Mouse (Mus musculus): Measurements from ENCODE around the gene Rbbp5. TPM values are rescaled to one million over a fixed set of nuclear protein-coding genes. Genes with fewer than 3 reads are reported as not detected.

Rbbp5 gene
- polyA plus RNA-seq, 1 experiment from 2014 or later = 23.2 TPM

DNA sequence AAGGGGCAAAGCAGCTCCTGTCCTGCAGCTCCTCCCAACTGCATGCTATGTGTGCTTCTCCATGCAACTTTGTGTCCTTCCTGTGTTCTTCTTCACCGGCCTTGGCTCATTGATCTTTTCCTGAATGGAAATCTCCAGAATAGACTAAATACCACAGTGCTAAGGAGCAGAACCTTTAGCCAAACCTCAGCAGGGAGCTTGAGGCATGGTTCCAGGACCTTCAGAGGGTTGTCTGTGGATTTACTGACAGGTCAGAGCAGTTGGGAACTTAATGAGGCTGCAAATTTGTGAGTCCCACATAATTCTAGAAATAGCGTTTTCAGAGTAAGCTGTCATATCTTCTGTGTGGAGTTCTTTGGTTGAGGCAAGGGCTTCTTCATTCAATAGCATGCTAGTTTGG, 23.4 kb downstream of the Rbbp5 start:
- Histone ChIP-seq H3K4me2 (no peak overlapping the region), H3K4me1 (replicated peaks) (no peaks in the 10 kb centered on the region), H3K4me3 (replicated peaks) (no peak overlapping the region), H3K9ac (no peak overlapping the region), H3K9me3 (replicated peaks) (no peaks in the 10 kb centered on the region), H3K27ac (no peak overlapping the region), H3K36me3 (peaks cover 89% of the 10 kb centered on the region), H3K27me3 (no peaks in the 10 kb centered on the region)
- no peak for DNase-seq
- no peak for ATAC-seq (ENCODE audit: low read depth)
- WGBS (ENCODE audit: insufficient replicate concordance) = 89% methylated on average over 2 of the region's 2 CpGs

GRCm38 (mm10) chr1:132505155-132505554, 28.0 kb downstream of the Rbbp5 start:
- Histone ChIP-seq H3K9ac (no peak overlapping the region), H3K4me3 (replicated peaks) (no peak overlapping the region), H3K4me2 (no peak overlapping the region), H3K27me3 (no peaks in the 10 kb centered on the region), H3K27ac (no peak overlapping the region), H3K9me3 (replicated peaks) (no peaks in the 10 kb centered on the region), H3K36me3 (peaks cover 81% of the 10 kb centered on the region), H3K4me1 (replicated peaks) (no peaks in the 10 kb centered on the region)
- DNase-seq (no peak), ATAC-seq (ENCODE audit: low read depth) (no peak)
- 84% methylated on average over 5 of the region's 5 CpGs for WGBS (ENCODE audit: insufficient replicate concordance)

DNA sequence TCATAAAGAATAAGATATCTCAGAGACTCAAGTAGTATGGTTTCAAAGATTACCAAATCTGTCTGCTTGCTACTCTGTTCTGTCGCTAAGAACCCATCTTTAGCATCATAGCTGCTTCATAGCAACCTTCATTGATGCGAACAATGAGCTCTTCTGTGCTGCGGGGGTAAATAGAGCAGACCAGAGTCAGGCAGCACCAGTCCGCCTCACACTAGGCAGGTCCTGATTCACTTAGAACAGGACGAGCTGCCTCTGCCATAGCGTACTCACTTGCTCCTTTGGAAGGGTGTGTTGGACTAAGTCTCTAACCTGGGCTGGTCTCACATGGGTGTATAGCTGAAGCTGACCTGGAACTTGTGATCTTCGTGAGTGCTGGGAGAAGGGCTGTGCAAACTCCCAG, 28.9 kb downstream of the Rbbp5 start, which contains the start of gene Tmem81:
TSS of gene Tmem81 (plus strand) at position 173 of the 400 bp plus-strand sequence.
- Histone ChIP-seq H3K4me3 (replicated peaks) (no peak within 1 kb of the TSS), H3K36me3 (peaks cover 72% of the 10 kb centered on the region), H3K4me1 (replicated peaks) (no peaks in the 10 kb centered on the region), H3K9ac (no peak within 1 kb of the TSS), H3K9me3 (replicated peaks) (no peaks in the 10 kb centered on the region), H3K27me3 (no peaks in the 10 kb centered on the region), H3K27ac (no peak within 1 kb of the TSS), H3K4me2 (no peak within 1 kb of the TSS)
- DNase-seq (no peak), ATAC-seq (ENCODE audit: low read depth) (no peak)
- WGBS (ENCODE audit: insufficient replicate concordance) = 89% methylated on average over 7 of the region's 7 CpGs

DNA sequence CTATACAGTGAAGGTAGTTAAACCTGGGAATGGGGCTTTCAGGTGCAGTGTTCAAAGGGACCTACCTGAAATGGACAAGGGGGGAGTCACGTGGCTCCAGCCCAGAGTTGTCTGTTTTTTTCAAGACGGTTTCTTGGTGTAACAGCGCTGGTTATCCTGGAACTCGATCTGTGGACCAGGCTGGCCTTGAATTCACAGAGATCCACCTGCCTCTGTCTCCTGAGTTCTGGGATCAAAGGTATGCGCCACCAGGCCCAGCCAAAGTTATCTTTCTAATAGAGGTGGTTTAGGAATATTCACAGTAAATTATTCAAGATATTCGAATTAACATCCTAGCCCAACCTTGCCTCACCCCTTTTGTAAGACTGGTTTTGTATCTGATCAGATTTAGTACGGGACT, 29.5 kb downstream of the Rbbp5 start:
- DNase-seq = no peak
- WGBS (ENCODE audit: insufficient replicate concordance) = 80% methylated on average over 7 of the region's 7 CpGs
- ATAC-seq (ENCODE audit: low read depth) = no peak
- Histone ChIP-seq H3K4me2 (no peak overlapping the region), H3K4me1 (replicated peaks) (no peaks in the 10 kb centered on the region), H3K9me3 (replicated peaks) (no peaks in the 10 kb centered on the region), H3K9ac (no peak overlapping the region), H3K36me3 (peaks cover 66% of the 10 kb centered on the region), H3K27me3 (no peaks in the 10 kb centered on the region), H3K27ac (no peak overlapping the region), H3K4me3 (replicated peaks) (no peak overlapping the region)

GRCm38 (mm10) chr1:132509771-132510170, 32.6 kb downstream of the Rbbp5 start:
- H3K4me1 ChIP-seq (replicated peaks) = no peaks in the 10 kb centered on the region
- no peaks in the 10 kb centered on the region for H3K27me3 ChIP-seq
- H3K36me3 ChIP-seq = peaks cover 38% of the 10 kb centered on the region
- H3K9ac ChIP-seq = no peak overlapping the region
- no peak for ATAC-seq (ENCODE audit: low read depth)
- no peak overlapping the region for H3K4me2 ChIP-seq
- no peaks in the 10 kb centered on the region for H3K9me3 ChIP-seq (replicated peaks)
- no peak overlapping the region for H3K4me3 ChIP-seq (replicated peaks)
- WGBS (ENCODE audit: insufficient replicate concordance) = 75% methylated on average over 5 of the region's 5 CpGs
- no peak for DNase-seq
- no peak overlapping the region for H3K27ac ChIP-seq

GRCm38 (mm10) chr1:132511521-132511920, 34.4 kb downstream of the Rbbp5 start:
- H3K9me3 ChIP-seq (replicated peaks) = no peaks in the 10 kb centered on the region
- H3K4me3 ChIP-seq (replicated peaks) = no peak overlapping the region
- H3K36me3 ChIP-seq = peaks cover 22% of the 10 kb centered on the region
- no peaks in the 10 kb centered on the region for H3K4me1 ChIP-seq (replicated peaks)
- no peak overlapping the region for H3K4me2 ChIP-seq
- 50% methylated on average over 8 of the region's 8 CpGs for WGBS (ENCODE audit: insufficient replicate concordance)
- no peak for DNase-seq
- H3K27me3 ChIP-seq = no peaks in the 10 kb centered on the region
- H3K9ac ChIP-seq = no peak overlapping the region
- H3K27ac ChIP-seq = no peak overlapping the region
- no peak for ATAC-seq (ENCODE audit: low read depth)

DNA sequence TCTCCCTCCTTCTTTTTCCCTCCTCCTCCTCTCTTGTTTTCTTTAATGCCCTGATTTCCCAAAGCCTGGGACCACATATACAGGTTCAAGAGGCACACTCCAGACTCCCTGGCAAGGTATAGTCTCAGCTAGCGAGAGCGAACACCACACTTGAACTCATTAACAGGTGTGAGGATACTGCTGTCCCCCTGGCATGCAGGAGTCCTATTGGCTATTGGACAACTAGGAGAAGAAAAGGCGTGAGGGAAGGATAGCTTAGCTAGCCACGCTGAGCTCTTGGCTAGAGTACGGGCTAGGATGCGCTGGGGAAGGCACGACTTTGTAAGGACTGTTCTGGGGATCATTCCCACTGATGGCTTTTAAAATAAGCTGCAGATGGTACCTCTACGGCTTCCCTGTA, 34.9 kb downstream of the Rbbp5 start:
- Histone ChIP-seq H3K27me3 (no peaks in the 10 kb centered on the region), H3K4me1 (replicated peaks) (no peaks in the 10 kb centered on the region), H3K9ac (no peak overlapping the region), H3K9me3 (replicated peaks) (no peaks in the 10 kb centered on the region), H3K4me3 (replicated peaks) (no peak overlapping the region), H3K4me2 (no peak overlapping the region), H3K27ac (no peak overlapping the region), H3K36me3 (peaks cover 16% of the 10 kb centered on the region)
- no peak for ATAC-seq (ENCODE audit: low read depth)
- 68% methylated on average over 8 of the region's 8 CpGs for WGBS (ENCODE audit: insufficient replicate concordance)
- no peak for DNase-seq

GRCm38 (mm10) chr1:132515339-132515738, 38.2 kb downstream of the Rbbp5 start:
- no peaks in the 10 kb centered on the region for H3K27me3 ChIP-seq
- H3K36me3 ChIP-seq = no peaks in the 10 kb centered on the region
- WGBS (ENCODE audit: insufficient replicate concordance) = 80% methylated on average over 12 of the region's 12 CpGs
- no peak for DNase-seq
- H3K4me3 ChIP-seq (replicated peaks) = no peak overlapping the region
- H3K27ac ChIP-seq = no peak overlapping the region
- H3K9me3 ChIP-seq (replicated peaks) = no peaks in the 10 kb centered on the region
- no peak overlapping the region for H3K9ac ChIP-seq
- ATAC-seq (ENCODE audit: low read depth) = no peak
- no peaks in the 10 kb centered on the region; the same call in 1 of the 2 replicates for H3K4me1 ChIP-seq (replicated peaks)
- no peak overlapping the region for H3K4me2 ChIP-seq

DNA sequence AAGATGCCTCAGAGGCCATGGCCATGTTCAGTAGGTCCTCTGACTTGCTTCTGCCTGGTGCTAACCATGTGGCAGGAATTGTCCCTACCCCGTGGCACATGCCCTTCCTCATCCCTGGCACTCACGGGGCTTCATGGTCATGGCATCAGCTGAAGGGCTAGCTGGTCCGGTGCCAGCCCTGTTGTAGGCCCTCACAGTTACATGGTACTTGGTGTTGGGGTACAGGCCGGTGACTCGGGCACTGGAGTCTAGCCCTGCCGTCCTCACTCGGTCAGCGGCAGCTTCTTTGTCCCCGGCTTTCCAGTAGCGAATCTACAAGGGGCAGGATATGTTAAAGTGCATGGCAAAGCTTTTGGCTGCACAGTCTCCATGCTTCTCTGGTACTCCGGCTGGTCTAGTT, 39.6 kb downstream of the Rbbp5 start:
- H3K27ac ChIP-seq = no peak overlapping the region
- H3K4me3 ChIP-seq (replicated peaks) = no peak overlapping the region
- ATAC-seq (ENCODE audit: low read depth) (no peak), DNase-seq (no peak)
- H3K9me3 ChIP-seq (replicated peaks) = no peaks in the 10 kb centered on the region
- H3K9ac ChIP-seq = no peak overlapping the region
- no peaks in the 10 kb centered on the region for H3K27me3 ChIP-seq
- 82% methylated on average over 11 of the region's 11 CpGs for WGBS (ENCODE audit: insufficient replicate concordance)
- no peaks in the 10 kb centered on the region for H3K36me3 ChIP-seq
- H3K4me2 ChIP-seq = no peak overlapping the region
- H3K4me1 ChIP-seq (replicated peaks) = no peaks in the 10 kb centered on the region; the same call in 1 of the 2 replicates

GRCm38 (mm10) chr1:132518621-132519020, 41.5 kb downstream of the Rbbp5 start:
- no peaks in the 10 kb centered on the region for H3K27me3 ChIP-seq
- DNase-seq = no peak
- H3K4me1 ChIP-seq (replicated peaks) = no peaks in the 10 kb centered on the region; the same call in 1 of the 2 replicates
- no peak overlapping the region for H3K9ac ChIP-seq
- H3K27ac ChIP-seq = no peak overlapping the region
- ATAC-seq (ENCODE audit: low read depth) = no peak
- H3K4me2 ChIP-seq = no peak overlapping the region
- H3K4me3 ChIP-seq (replicated peaks) = no peak overlapping the region
- H3K9me3 ChIP-seq (replicated peaks) = no peaks in the 10 kb centered on the region
- 72% methylated on average over 18 of the region's 18 CpGs for WGBS (ENCODE audit: insufficient replicate concordance)
- H3K36me3 ChIP-seq = no peaks in the 10 kb centered on the region

DNA sequence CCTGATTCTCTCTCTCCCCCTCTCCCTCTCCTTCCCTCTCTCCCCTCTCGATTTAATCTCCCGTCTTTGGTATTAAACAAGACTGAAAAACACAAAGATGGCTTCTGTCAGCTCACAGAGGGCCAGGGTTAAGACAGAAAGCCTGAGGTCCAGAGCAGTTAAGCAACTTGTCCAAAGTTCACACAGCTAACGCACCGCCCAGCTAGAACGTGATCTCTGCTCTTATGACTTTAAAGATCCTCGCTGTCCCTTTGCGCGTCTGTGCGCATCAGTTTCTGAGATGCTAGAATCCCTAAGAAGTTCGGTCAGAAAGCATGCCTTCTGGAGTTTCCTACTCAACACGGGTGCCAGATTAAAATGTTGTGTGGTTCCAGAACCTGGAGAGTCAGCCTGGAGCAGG, 42.6 kb downstream of the Rbbp5 start:
- H3K9me3 ChIP-seq (replicated peaks) = no peaks in the 10 kb centered on the region
- no peak overlapping the region for H3K9ac ChIP-seq
- H3K4me2 ChIP-seq = no peak overlapping the region
- H3K4me3 ChIP-seq (replicated peaks) = no peak overlapping the region
- no peaks in the 10 kb centered on the region for H3K36me3 ChIP-seq
- 76% methylated on average over 11 of the region's 11 CpGs for WGBS (ENCODE audit: insufficient replicate concordance)
- DNase-seq = no peak
- ATAC-seq (ENCODE audit: low read depth) = no peak
- no peaks in the 10 kb centered on the region; the same call in 1 of the 2 replicates for H3K4me1 ChIP-seq (replicated peaks)
- H3K27me3 ChIP-seq = no peaks in the 10 kb centered on the region
- H3K27ac ChIP-seq = no peak overlapping the region

- ATAC-seq (ENCODE audit: low read depth) = peak; percentile 62; the same call in 1 of the 2 replicates
- Histone ChIP-seq H3K4me3 (replicated peaks) (no peak overlapping the region), H3K4me2 (no peak overlapping the region), H3K27me3 (peaks cover 3% of the 10 kb centered on the region; the same call in 1 of the 2 replicates), H3K27ac (no peak overlapping the region), H3K4me1 (replicated peaks) (no peaks in the 10 kb centered on the region; the same call in 1 of the 2 replicates), H3K9ac (no peak overlapping the region), H3K36me3 (no peaks in the 10 kb centered on the region), H3K9me3 (replicated peaks) (no peaks in the 10 kb centered on the region)
- 11% methylated on average over 5 of the region's 6 CpGs for WGBS (ENCODE audit: insufficient replicate concordance)
- DNase-seq = peak; percentile 39
Observed at GRCm38 (mm10) chr1:132520764-132521163, 43.6 kb downstream of the Rbbp5 start.

Measured in liver, embryonic 13.5 days (tissue).